Mouse (Mus musculus) heart, adult 2 months (tissue): ENCODE measurements around the gene Fdps. TPM values are rescaled to one million over a fixed set of nuclear protein-coding genes. Genes with fewer than 3 reads are reported as not detected.

Experiments used
- DNase-seq, 2 experiments: peaks; one replicate each; pipeline ENCODE4 v3.0.0; 2021
- H3K27ac ChIP-seq: fragments of 200-600 bp; 2 replicates; pipeline ENCODE4 v1.8.1; 2022
- H3K27me3 ChIP-seq: fragments of 200-500 bp; 2 replicates; pipeline ENCODE4 v1.6.1; 2012; ENCODE audit warnings: mild to moderate bottlenecking, low read length, inconsistent platforms, mixed read lengths; ENCODE audit not compliant: control insufficient read depth, insufficient read depth
- H3K36me3 ChIP-seq: fragments of 200-500 bp; 2 replicates; pipeline ENCODE4 v1.6.1; 2012; ENCODE audit warnings: low read length, inconsistent platforms; ENCODE audit not compliant: control insufficient read depth, insufficient read depth
- H3K4me1 ChIP-seq: fragments of 200-500 bp; 2 replicates; pipeline ENCODE4 v1.6.1; 2011; ENCODE audit warnings: low read length; ENCODE audit not compliant: control insufficient read depth, insufficient read depth
- H3K4me3 ChIP-seq: fragments of 200-600 bp; 2 replicates; pipeline ENCODE4 v1.8.1; 2022
- H3K79me2 ChIP-seq: fragments of 200-500 bp; replicated peaks from 2 replicates; pipeline ENCODE4 v1.6.1; 2012; ENCODE audit warnings: mild to moderate bottlenecking, inconsistent platforms, low read length, moderate library complexity, mixed read lengths; ENCODE audit not compliant: control insufficient read depth, insufficient read depth
- H3K9ac ChIP-seq: fragments of 200-500 bp; 2 replicates; pipeline ENCODE4 v1.6.1; 2012; ENCODE audit warnings: low read depth, mild to moderate bottlenecking, control low read depth, inconsistent platforms, low read length, mixed read lengths
- CTCF ChIP-seq: fragments of 200-600 bp; IDR thresholded peaks from 2 replicates; pipeline ENCODE4 v1.8.1; 2022; ENCODE audit warnings: antibody characterized with exemption, mild to moderate bottlenecking, moderate library complexity
- EP300 ChIP-seq: fragments of 200-500 bp; IDR thresholded peaks from 2 replicates; pipeline ENCODE4 v1.6.1; 2011; ENCODE audit warnings: low read depth, low read length, control low read depth; ENCODE audit not compliant: insufficient read depth
- POLR2A ChIP-seq: fragments of 200-500 bp; IDR thresholded peaks from 2 replicates; pipeline ENCODE4 v1.6.1; 2011; ENCODE audit warnings: mild to moderate bottlenecking, low read depth, low read length, control low read depth; ENCODE audit not compliant: insufficient read depth
- WGBS: fragments of 180-500 bp; shearing (Covaris S2); methylation state at CpG from one replicate; pipeline ENCODE4 v1.1.7; 2018; 5-methylcytosine and 5-hydroxymethylcytosine counted together
- intact Hi-C: fragments of 180-260 bp; cut with DNase I; formaldehyde crosslinking; loops from one replicate; pipeline ENCODE4 v1.15.1; 2025
- polyA plus RNA-seq: library from polyadenylated mRNA; depleted of rRNA; stranded (reverse); fragments of >200 nt; gene quantifications from 2 replicates; pipeline ENCODE4 v1.2.3, GENCODE M21; 2012
- total RNA-seq, 2 experiments: library from RNA; stranded (reverse); gene quantifications; 2 replicates each; pipeline ENCODE4 v1.2.3; 2021

Fdps gene
- total and polyA plus RNA-seq, 3 experiments, result 20.8 to 22.5 (median 21.1) TPM

GRCm38 (mm10) chr3:89100811-89101210 lies 948 bp downstream of the Fdps start, which contains the start of gene Gm43738:
Gene Gm43738, minus strand, starts transcription at chr3:89101099.
- DNase-seq, result no peak
- 43% methylated on average over 7 of the region's 7 CpGs for WGBS
- Histone ChIP-seq H3K79me2 (no peaks in the 10 kb centered on the region), H3K27me3 (no peaks in the 10 kb centered on the region), H3K4me3 (peak within 1 kb of the TSS; percentile 74), H3K27ac (peak within 1 kb of the TSS; percentile 34; the same call in 1 of the 2 replicates), H3K36me3 (no peaks in the 10 kb centered on the region), H3K4me1 (peaks cover 1% of the 10 kb centered on the region; the same call in 1 of the 2 replicates), H3K9ac (peak within 1 kb of the TSS; percentile 64)
- TF ChIP-seq CTCF (no peak), POLR2A (no peak), EP300 (no peak)
- intact Hi-C loops, result no loop called here

- Histone ChIP-seq H3K27ac (no peak overlapping the region), H3K27me3 (no peaks in the 10 kb centered on the region), H3K9ac (no peak overlapping the region), H3K79me2 (no peaks in the 10 kb centered on the region), H3K4me1 (no peaks in the 10 kb centered on the region; the same call in 1 of the 2 replicates), H3K36me3 (no peaks in the 10 kb centered on the region), H3K4me3 (no peak overlapping the region)
- DNase-seq, result no peak
- intact Hi-C loops, result no loop called here
- WGBS, result 91% methylated on average over 10 of the region's 10 CpGs
- no peak for TF ChIP-seq CTCF
- no peak for TF ChIP-seq EP300
- no peak for TF ChIP-seq POLR2A
These were observed 7.7 kb downstream of the Fdps start for GRCm38 (mm10) chr3:89094021-89094420.

DNA sequence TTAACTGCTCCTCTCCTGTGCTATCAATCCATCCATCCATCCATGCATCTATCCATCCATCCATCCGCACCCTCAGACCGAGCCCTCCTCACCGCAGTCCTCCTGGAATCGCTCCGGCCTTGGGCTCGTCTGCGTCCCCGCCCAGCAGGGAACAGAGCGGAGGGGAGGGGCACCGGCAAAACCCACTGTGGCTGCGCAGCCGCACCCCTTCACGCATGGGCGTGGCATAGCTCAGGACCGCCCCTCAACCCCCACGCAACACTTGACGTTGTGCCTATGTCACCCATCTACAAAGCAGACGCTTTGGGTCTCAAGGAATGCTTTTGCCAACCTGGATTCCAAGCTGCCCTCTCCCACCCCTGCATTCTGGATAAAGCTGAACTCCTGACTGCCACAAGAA lies 8.6 kb downstream of the Fdps start, which contains the start of gene Rusc1:
Gene Rusc1 (minus strand): TSS at position 137 of the 400 bp plus-strand sequence.
- peak within 1 kb of the TSS; percentile 34; the same call in 1 of the 2 replicates for H3K9ac ChIP-seq
- peak; percentile 86 to 87 for DNase-seq
- TF ChIP-seq CTCF (no peak), EP300 (no peak), POLR2A (no peak)
- intact Hi-C loops, result no loop called here
- peak within 1 kb of the TSS; percentile 9; the same call in 1 of the 2 replicates for H3K4me3 ChIP-seq
- no peaks in the 10 kb centered on the region for H3K36me3 ChIP-seq
- 10% methylated on average over 18 of the region's 18 CpGs for WGBS
- no peaks in the 10 kb centered on the region for H3K27me3 ChIP-seq
- H3K79me2 ChIP-seq, result no peaks in the 10 kb centered on the region
- H3K27ac ChIP-seq, result no peak within 1 kb of the TSS
- H3K4me1 ChIP-seq, result peaks cover 3% of the 10 kb centered on the region

- Histone ChIP-seq H3K27me3 (no peaks in the 10 kb centered on the region), H3K79me2 (no peaks in the 10 kb centered on the region), H3K4me3 (peak overlapping the region; percentile 9; the same call in 1 of the 2 replicates), H3K27ac (no peak overlapping the region), H3K36me3 (no peaks in the 10 kb centered on the region), H3K4me1 (peaks cover 3% of the 10 kb centered on the region), H3K9ac (peak overlapping the region; percentile 34; the same call in 1 of the 2 replicates)
- intact Hi-C loops, result no loop called here
- WGBS, result 36% methylated on average over 11 of the region's 11 CpGs
- TF ChIP-seq POLR2A, result no peak
- no peak for TF ChIP-seq EP300
- no peak for TF ChIP-seq CTCF
- DNase-seq, result peak in 1 of 2 experiments; percentile 28
These were observed 9.2 kb downstream of the Fdps start for GRCm38 (mm10) chr3:89092509-89093090.

GRCm38 (mm10) chr3:89091811-89092508 lies 9.8 kb downstream of the Fdps start:
- DNase-seq, result no peak
- Histone ChIP-seq H3K4me3 (no peak overlapping the region; the same call in 1 of the 2 replicates), H3K4me1 (peaks cover 3% of the 10 kb centered on the region), H3K36me3 (no peaks in the 10 kb centered on the region), H3K27ac (no peak overlapping the region), H3K9ac (no peak overlapping the region), H3K79me2 (no peaks in the 10 kb centered on the region), H3K27me3 (no peaks in the 10 kb centered on the region)
- intact Hi-C loops, result loop anchor here (2.0 kb wide), 1 partner anchor 123 kb away; the partner anchor contains the start of gene Thbs3
- WGBS, result 28% methylated on average over 20 of the region's 20 CpGs
- no peak for TF ChIP-seq CTCF
- TF ChIP-seq POLR2A, result no peak
